Mouse (Mus musculus) liver, embryonic 16.5 days (tissue): ENCODE results near the gene Cdip1. TPM values are rescaled to one million over a fixed set of nuclear protein-coding genes. Genes with fewer than 3 reads are reported as not detected.
A peak's percentile ranks its signal among the peaks of the same experiment; 100 is the strongest.

Experiments used
- ATAC-seq: fragments of 200-750 bp; cut with Nextera tagmentation; 2 replicates; pipeline ENCODE4 v1.8.0; 2017; ENCODE audit warnings: low read depth, mild to moderate bottlenecking, moderate number of reproducible peaks, moderate library complexity
- H3K27ac ChIP-seq: fragments of 300-500 bp; sonication (generic); 2 replicates; pipeline ENCODE4 v1.5.1; 2014; ENCODE audit warnings: mild to moderate bottlenecking, low read length
- H3K27me3 ChIP-seq: fragments of 300-500 bp; sonication (generic); 2 replicates; pipeline ENCODE4 v1.6.1; 2014; ENCODE audit warnings: low read depth, low read length, mixed read lengths; ENCODE audit not compliant: control insufficient read depth, insufficient read depth
- H3K36me3 ChIP-seq: fragments of 300-500 bp; sonication (generic); 2 replicates; pipeline ENCODE4 v1.6.1; 2014; ENCODE audit warnings: mild to moderate bottlenecking; ENCODE audit not compliant: control insufficient read depth, insufficient read depth
- H3K4me1 ChIP-seq: fragments of 300-500 bp; sonication (generic); 2 replicates; pipeline ENCODE4 v1.6.1; 2014; ENCODE audit warnings: low read depth, low read length, mixed read lengths; ENCODE audit not compliant: control insufficient read depth
- H3K4me2 ChIP-seq: fragments of 300-500 bp; sonication (generic); 2 replicates; pipeline ENCODE4 v1.6.1; 2014; ENCODE audit warnings: low read depth, low read length, mixed read lengths
- H3K4me3 ChIP-seq: fragments of 300-500 bp; sonication (generic); 2 replicates; pipeline ENCODE4 v1.5.1; 2014; ENCODE audit warnings: low read depth, mild to moderate bottlenecking, low read length
- H3K9ac ChIP-seq: fragments of 300-500 bp; sonication (generic); 2 replicates; pipeline ENCODE4 v1.6.1; 2014; ENCODE audit warnings: low read depth, low read length
- H3K9me3 ChIP-seq: fragments of 300-500 bp; sonication (generic); replicated peaks from 2 replicates; pipeline ENCODE4 v1.6.1; 2016; ENCODE audit warnings: low read length; ENCODE audit not compliant: control insufficient read depth
- WGBS: fragments of 180-500 bp; shearing (Covaris S2); extraction: QIAGEN DNeasy Blood & Tissue Kit; methylation state at CpG from one replicate; pipeline ENCODE4 v1.1.7; 2014; ENCODE audit not compliant: insufficient replicate concordance; 5-methylcytosine and 5-hydroxymethylcytosine counted together
- polyA plus RNA-seq: library from polyadenylated mRNA; unstranded; fragments of >200 nt; fragmentation: Nextera tagmentation; extraction: Ambion mirVana; gene quantifications from 2 replicates; pipeline ENCODE4 v1.2.1, GENCODE M21; 2015

Cdip1 gene
- polyA plus RNA-seq, 1 experiment from 2014 or later = 27.3 TPM

DNA sequence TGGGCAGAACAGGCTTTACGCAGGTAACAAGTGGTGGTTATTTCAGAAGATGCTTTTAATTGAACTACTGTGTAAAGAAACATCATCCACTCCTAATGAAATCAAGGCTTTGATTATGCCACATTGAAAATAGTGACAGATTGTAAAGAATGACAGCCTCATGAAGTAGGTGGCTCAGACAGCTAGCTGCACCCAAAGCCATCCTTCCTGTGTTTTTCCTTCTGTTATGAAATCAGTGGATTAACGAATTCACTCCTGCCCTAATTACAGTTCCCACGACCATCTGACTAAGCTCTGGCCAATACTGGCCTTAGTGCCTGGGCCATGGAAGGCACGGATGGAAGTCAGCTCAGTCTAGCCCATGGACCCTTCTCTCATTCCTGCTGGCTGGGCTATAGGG is 11.2 kb downstream of the Cdip1 start:
- 79% methylated on average over 4 of the region's 4 CpGs for WGBS
- Histone ChIP-seq H3K9ac (no peak overlapping the region), H3K36me3 (no peaks in the 10 kb centered on the region), H3K27ac (no peak overlapping the region), H3K9me3 (no peaks in the 10 kb centered on the region), H3K4me3 (no peak overlapping the region), H3K4me1 (no peaks in the 10 kb centered on the region; the same call in 1 of the 2 replicates), H3K4me2 (no peak overlapping the region), H3K27me3 (no peaks in the 10 kb centered on the region)
- no peak for ATAC-seq

GRCm38 (mm10) chr16:4777905-4778609 is 12.0 kb downstream of the Cdip1 start:
- Histone ChIP-seq H3K4me1 (peaks cover 3% of the 10 kb centered on the region; the same call in 1 of the 2 replicates), H3K4me3 (no peak overlapping the region), H3K4me2 (no peak overlapping the region), H3K9me3 (no peaks in the 10 kb centered on the region), H3K27me3 (no peaks in the 10 kb centered on the region), H3K36me3 (no peaks in the 10 kb centered on the region), H3K9ac (no peak overlapping the region), H3K27ac (no peak overlapping the region)
- WGBS = 69% methylated on average over 4 of the region's 4 CpGs
- ATAC-seq = no peak

DNA sequence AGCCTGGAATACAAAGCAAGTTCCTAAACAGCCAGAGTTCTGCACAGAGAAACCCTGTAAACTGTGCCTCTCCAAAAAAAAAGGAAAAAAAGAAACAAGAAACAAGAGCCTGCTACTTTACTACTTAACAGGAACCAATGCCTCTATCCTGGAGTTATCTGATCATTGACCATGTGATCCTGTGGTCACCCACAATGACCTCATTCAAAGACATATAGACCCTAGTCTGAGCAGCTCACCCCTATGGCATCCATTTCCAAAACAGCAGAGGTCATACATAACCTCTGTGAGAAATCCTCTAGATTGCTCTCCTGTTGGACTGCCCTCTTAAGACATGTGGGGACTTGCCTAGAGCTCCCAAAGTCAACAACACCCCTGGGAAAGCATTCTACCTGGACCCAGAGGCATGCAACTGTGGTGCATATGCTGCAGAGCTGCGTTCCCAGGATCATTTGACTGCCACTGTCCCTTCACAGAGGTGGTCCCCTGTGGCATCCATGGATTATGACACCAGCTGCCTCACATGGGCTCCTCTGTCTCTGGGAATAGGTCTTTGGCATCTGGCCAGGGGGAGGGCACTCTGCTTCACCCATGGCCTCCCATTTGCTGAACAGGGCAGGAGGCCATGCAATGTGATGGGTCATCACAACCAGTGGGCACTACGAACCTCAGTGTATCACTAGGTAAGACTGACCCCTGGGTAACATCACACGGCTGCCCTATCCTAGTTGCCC is 12.8 kb downstream of the Cdip1 start:
- WGBS = 85% methylated on average over 3 of the region's 3 CpGs
- Histone ChIP-seq H3K27ac (no peak overlapping the region), H3K4me1 (peaks cover 3% of the 10 kb centered on the region; the same call in 1 of the 2 replicates), H3K4me2 (no peak overlapping the region), H3K4me3 (no peak overlapping the region), H3K9ac (no peak overlapping the region), H3K36me3 (no peaks in the 10 kb centered on the region), H3K9me3 (no peaks in the 10 kb centered on the region), H3K27me3 (no peaks in the 10 kb centered on the region)
- peak; percentile 30; the same call in 1 of the 2 replicates for ATAC-seq

GRCm38 (mm10) chr16:4773289-4773970 is 16.7 kb downstream of the Cdip1 start:
- no peak for ATAC-seq
- H3K4me3 ChIP-seq = no peak overlapping the region
- no peak overlapping the region for H3K9ac ChIP-seq
- H3K4me2 ChIP-seq = no peak overlapping the region
- peaks cover 5% of the 10 kb centered on the region for H3K36me3 ChIP-seq
- H3K4me1 ChIP-seq = peaks cover 3% of the 10 kb centered on the region; the same call in 1 of the 2 replicates
- no peaks in the 10 kb centered on the region for H3K9me3 ChIP-seq
- H3K27me3 ChIP-seq = no peaks in the 10 kb centered on the region
- H3K27ac ChIP-seq = no peak overlapping the region
- WGBS = 34% methylated on average over 1 of the region's 1 CpGs

GRCm38 (mm10) chr16:4768719-4769118 is 21.4 kb downstream of the Cdip1 start:
- no peak for ATAC-seq
- Histone ChIP-seq H3K36me3 (peaks cover 20% of the 10 kb centered on the region), H3K27ac (no peak overlapping the region), H3K4me3 (no peak overlapping the region), H3K27me3 (no peaks in the 10 kb centered on the region), H3K9ac (no peak overlapping the region), H3K4me1 (peaks cover 2% of the 10 kb centered on the region; the same call in 1 of the 2 replicates), H3K4me2 (no peak overlapping the region), H3K9me3 (no peaks in the 10 kb centered on the region)
- WGBS = 81% methylated on average over 5 of the region's 5 CpGs

GRCm38 (mm10) chr16:4767012-4767790 is 22.9 kb downstream of the Cdip1 start:
- peaks cover 20% of the 10 kb centered on the region for H3K36me3 ChIP-seq
- H3K27me3 ChIP-seq = no peaks in the 10 kb centered on the region
- H3K9ac ChIP-seq = no peak overlapping the region
- H3K27ac ChIP-seq = no peak overlapping the region
- no peak overlapping the region for H3K4me3 ChIP-seq
- no peak overlapping the region for H3K4me2 ChIP-seq
- no peaks in the 10 kb centered on the region for H3K9me3 ChIP-seq
- WGBS = 70% methylated on average over 6 of the region's 6 CpGs
- no peaks in the 10 kb centered on the region for H3K4me1 ChIP-seq
- no peak for ATAC-seq

- no peak for ATAC-seq
- peaks cover 20% of the 10 kb centered on the region for H3K36me3 ChIP-seq
- H3K4me1 ChIP-seq = no peaks in the 10 kb centered on the region
- H3K9ac ChIP-seq = no peak overlapping the region
- no peak overlapping the region for H3K27ac ChIP-seq
- H3K27me3 ChIP-seq = no peaks in the 10 kb centered on the region
- H3K4me3 ChIP-seq = no peak overlapping the region
- 75% methylated on average over 2 of the region's 2 CpGs for WGBS
- no peak overlapping the region for H3K4me2 ChIP-seq
- H3K9me3 ChIP-seq = no peaks in the 10 kb centered on the region
These were observed 24.2 kb downstream of the Cdip1 start for GRCm38 (mm10) chr16:4765852-4766251.

GRCm38 (mm10) chr16:4763276-4763675 is 26.8 kb downstream of the Cdip1 start:
- peak; percentile 41; the same call in 1 of the 2 replicates for ATAC-seq
- Histone ChIP-seq H3K36me3 (peaks cover 15% of the 10 kb centered on the region), H3K4me1 (no peaks in the 10 kb centered on the region), H3K4me2 (no peak overlapping the region), H3K27me3 (no peaks in the 10 kb centered on the region), H3K9me3 (no peaks in the 10 kb centered on the region), H3K9ac (no peak overlapping the region), H3K4me3 (no peak overlapping the region), H3K27ac (no peak overlapping the region)
- WGBS = 26% methylated on average over 2 of the region's 2 CpGs
